Mouse (Mus musculus) kidney, embryonic 14.5 days (tissue): Measurements from ENCODE around the gene Cacng8. TPM values are rescaled to one million over a fixed set of nuclear protein-coding genes. Genes with fewer than 3 reads are reported as not detected.
A peak's percentile ranks its signal among the peaks of the same experiment; 100 is the strongest.

Experiments used
- ATAC-seq: fragments of 200-750 bp; cut with Nextera tagmentation; 2 replicates; pipeline ENCODE4 v1.8.0; 2017; ENCODE audit warnings: moderate number of reproducible peaks, mild to moderate bottlenecking, moderate TSS enrichment, moderate library complexity; ENCODE audit not compliant: low FRiP score, low TSS enrichment
- H3K27ac ChIP-seq: fragments of 300-500 bp; sonication (generic); 2 replicates; pipeline ENCODE4 v1.5.1; 2014; ENCODE audit warnings: low read depth, mild to moderate bottlenecking, low read length, moderate library complexity, mixed read lengths
- H3K27me3 ChIP-seq: fragments of 300-500 bp; sonication (generic); 2 replicates; pipeline ENCODE4 v1.6.1; 2014; ENCODE audit warnings: mild to moderate bottlenecking, low read length; ENCODE audit not compliant: control insufficient read depth, insufficient read depth
- H3K36me3 ChIP-seq: fragments of 300-500 bp; sonication (generic); 2 replicates; pipeline ENCODE4 v1.6.1; 2014; ENCODE audit warnings: low read length, mixed read lengths; ENCODE audit not compliant: control insufficient read depth, insufficient read depth
- H3K4me1 ChIP-seq: fragments of 300-500 bp; sonication (generic); 2 replicates; pipeline ENCODE4 v1.6.1; 2014; ENCODE audit warnings: low read length, mixed read lengths; ENCODE audit not compliant: control insufficient read depth, insufficient read depth
- H3K4me2 ChIP-seq: fragments of 300-500 bp; sonication (generic); replicated peaks from 2 replicates; pipeline ENCODE4 v1.6.1; 2014; ENCODE audit warnings: low read depth, mild to moderate bottlenecking, low read length
- H3K4me3 ChIP-seq: fragments of 300-500 bp; sonication (generic); 2 replicates; pipeline ENCODE4 v1.5.1; 2014; ENCODE audit warnings: mild to moderate bottlenecking, low read length
- H3K9ac ChIP-seq: fragments of 300-500 bp; sonication (generic); 2 replicates; pipeline ENCODE4 v1.6.1; 2014; ENCODE audit warnings: low read depth, mild to moderate bottlenecking, low read length, moderate library complexity
- H3K9me3 ChIP-seq: fragments of 300-500 bp; sonication (generic); 2 replicates; pipeline ENCODE4 v1.6.1; 2016; ENCODE audit warnings: low read length; ENCODE audit not compliant: control insufficient read depth
- WGBS: fragments of 180-500 bp; shearing (Covaris S2); extraction: QIAGEN DNeasy Blood & Tissue Kit; methylation state at CpG from one replicate; pipeline ENCODE4 v1.1.7; 2014; 5-methylcytosine and 5-hydroxymethylcytosine counted together
- polyA plus RNA-seq: library from polyadenylated mRNA; unstranded; fragments of >200 nt; fragmentation: Nextera tagmentation; extraction: Ambion mirVana; gene quantifications from 2 replicates; pipeline ENCODE4 v1.2.1, GENCODE M21; 2014

Gene Cacng8
- polyA plus RNA-seq, 1 experiment from 2014 or later = 2.7 TPM

DNA sequence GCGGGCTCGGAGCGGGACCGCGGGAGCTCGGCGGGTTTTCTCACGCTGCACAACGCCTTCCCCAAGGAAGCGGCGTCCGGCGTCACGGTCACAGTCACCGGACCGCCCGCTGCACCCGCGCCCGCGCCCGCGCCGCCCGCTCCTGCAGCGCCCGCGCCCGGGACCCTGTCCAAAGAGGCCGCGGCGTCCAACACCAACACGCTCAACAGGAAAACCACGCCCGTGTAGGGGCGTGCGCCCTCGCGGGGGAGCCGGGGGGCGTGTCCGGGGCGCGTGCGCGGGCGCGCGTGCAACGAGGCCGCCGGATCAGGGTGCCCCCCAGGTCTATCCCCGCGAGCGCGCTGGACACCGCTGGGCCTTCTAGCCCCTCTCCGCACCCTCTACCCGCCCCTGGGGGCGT is 24.9 kb downstream of the Cacng8 start:
- peak overlapping the region; percentile 56 for H3K9ac ChIP-seq
- under 1% methylated on average over 43 of the region's 60 CpGs for WGBS
- H3K4me3 ChIP-seq = peak overlapping the region; percentile 56
- peaks cover 3% of the 10 kb centered on the region; the same call in 1 of the 2 replicates for H3K4me1 ChIP-seq
- peak; percentile 24 for ATAC-seq
- H3K36me3 ChIP-seq = no peaks in the 10 kb centered on the region
- H3K27ac ChIP-seq = no peak overlapping the region
- no peaks in the 10 kb centered on the region for H3K9me3 ChIP-seq
- peak overlapping the region; percentile 100 for H3K4me2 ChIP-seq
- H3K27me3 ChIP-seq = peaks cover 75% of the 10 kb centered on the region

GRCm38 (mm10) chr7:3419941-3420340 is 29.5 kb downstream of the Cacng8 start:
- no peak overlapping the region for H3K9ac ChIP-seq
- 35% methylated on average over 6 of the region's 6 CpGs for WGBS

GRCm38 (mm10) chr7:3420466-3420865 is 30.0 kb downstream of the Cacng8 start:
- H3K9me3 ChIP-seq = no peaks in the 10 kb centered on the region
- H3K9ac ChIP-seq = no peak overlapping the region
- no peak overlapping the region for H3K4me2 ChIP-seq
- no peak overlapping the region for H3K4me3 ChIP-seq
- H3K27ac ChIP-seq = no peak overlapping the region
- no peaks in the 10 kb centered on the region for H3K4me1 ChIP-seq
- H3K36me3 ChIP-seq = no peaks in the 10 kb centered on the region
- ATAC-seq = no peak
- H3K27me3 ChIP-seq = peaks cover 63% of the 10 kb centered on the region
- 37% methylated on average over 5 of the region's 5 CpGs for WGBS

More at GRCm38 (mm10) chr7:3419941-3420340, 29.5 kb downstream of the Cacng8 start:
- Histone ChIP-seq H3K27me3 (peaks cover 62% of the 10 kb centered on the region), H3K36me3 (no peaks in the 10 kb centered on the region), H3K4me1 (no peaks in the 10 kb centered on the region), H3K4me2 (no peak overlapping the region), H3K9me3 (no peaks in the 10 kb centered on the region), H3K27ac (no peak overlapping the region), H3K4me3 (no peak overlapping the region)
- no peak for ATAC-seq

DNA sequence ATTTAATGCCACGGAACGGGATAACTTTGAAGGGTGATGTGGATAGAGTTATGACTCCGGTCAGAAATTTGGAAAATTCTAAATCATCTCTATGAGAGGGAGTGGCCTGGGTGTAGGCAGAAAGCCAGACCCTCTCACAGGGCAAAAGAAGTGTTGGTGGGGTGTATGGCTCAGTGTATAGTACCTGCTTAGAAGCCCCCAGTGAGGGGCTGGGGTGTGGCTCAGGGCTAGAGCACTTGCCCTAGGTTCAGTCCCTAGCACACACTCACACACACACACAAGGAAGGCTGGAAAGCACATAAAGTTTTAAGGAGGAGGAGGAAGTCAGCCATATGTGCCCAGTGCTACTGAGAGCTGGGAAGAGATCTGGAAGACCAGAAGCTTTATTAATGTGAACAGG is 30.8 kb downstream of the Cacng8 start:
- H3K27me3 ChIP-seq = peaks cover 59% of the 10 kb centered on the region
- no peak overlapping the region for H3K27ac ChIP-seq
- no peaks in the 10 kb centered on the region for H3K4me1 ChIP-seq
- H3K4me3 ChIP-seq = no peak overlapping the region
- ATAC-seq = peak; percentile 63
- H3K36me3 ChIP-seq = no peaks in the 10 kb centered on the region
- WGBS = 41% methylated on average over 3 of the region's 3 CpGs
- H3K4me2 ChIP-seq = no peak overlapping the region
- H3K9me3 ChIP-seq = no peaks in the 10 kb centered on the region
- no peak overlapping the region for H3K9ac ChIP-seq

- WGBS = 53% methylated on average over 7 of the region's 7 CpGs
- Histone ChIP-seq H3K27ac (no peak overlapping the region), H3K4me3 (no peak overlapping the region), H3K4me2 (no peak overlapping the region), H3K4me1 (no peaks in the 10 kb centered on the region), H3K36me3 (no peaks in the 10 kb centered on the region), H3K27me3 (peaks cover 54% of the 10 kb centered on the region), H3K9ac (no peak overlapping the region), H3K9me3 (no peaks in the 10 kb centered on the region)
- no peak for ATAC-seq
Measured at GRCm38 (mm10) chr7:3422051-3422450, 31.6 kb downstream of the Cacng8 start.

- WGBS = under 1% methylated on average over 29 of the region's 30 CpGs
- Histone ChIP-seq H3K9me3 (no peaks in the 10 kb centered on the region), H3K4me1 (no peaks in the 10 kb centered on the region), H3K27ac (no peak overlapping the region), H3K4me3 (peak overlapping the region; percentile 23), H3K4me2 (peak overlapping the region; percentile 40), H3K9ac (0 out of 2 replicates have a peak overlapping the region, but pooled peaks have one; percentile 37), H3K27me3 (peaks cover 42% of the 10 kb centered on the region), H3K36me3 (no peaks in the 10 kb centered on the region)
- ATAC-seq = peak; percentile 69
Measured at GRCm38 (mm10) chr7:3423430-3423829, 32.9 kb downstream of the Cacng8 start.

GRCm38 (mm10) chr7:3423895-3424294 is 33.4 kb downstream of the Cacng8 start, which contains the start of gene Cacng6:
Gene Cacng6 (plus strand): TSS chr7:3424195.
- Histone ChIP-seq H3K27me3 (peaks cover 42% of the 10 kb centered on the region), H3K4me2 (peak within 1 kb of the TSS; percentile 40), H3K9me3 (no peaks in the 10 kb centered on the region), H3K36me3 (no peaks in the 10 kb centered on the region), H3K9ac (0 out of 2 replicates have a peak within 1 kb of the TSS, but pooled peaks have one; percentile 37), H3K27ac (no peak within 1 kb of the TSS), H3K4me3 (peak within 1 kb of the TSS; percentile 23), H3K4me1 (no peaks in the 10 kb centered on the region)
- 42% methylated on average over 4 of the region's 4 CpGs for WGBS
- ATAC-seq = 0 out of 2 replicates have a peak, but pooled peaks have one; percentile 10

DNA sequence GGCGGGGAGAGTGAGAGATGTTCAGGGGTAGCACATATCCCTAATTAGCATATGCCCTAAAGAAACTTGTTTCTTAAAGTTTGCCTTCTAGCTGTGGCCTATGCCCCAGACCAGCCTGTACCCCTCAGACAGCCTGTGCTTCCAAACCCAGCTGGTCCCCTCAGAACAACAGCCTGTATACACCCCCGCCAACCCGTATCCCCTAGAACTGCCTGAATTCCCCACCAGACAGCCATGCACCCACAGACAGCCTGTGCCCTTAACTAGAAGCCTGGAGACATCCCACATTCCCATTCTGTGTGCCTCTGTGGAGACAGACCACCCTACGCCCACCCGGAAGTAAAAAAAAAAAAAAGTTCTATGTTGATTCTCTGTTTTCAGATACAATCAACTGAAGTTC is 34.7 kb downstream of the Cacng8 start:
- H3K4me2 ChIP-seq = no peak overlapping the region
- H3K9ac ChIP-seq = no peak overlapping the region
- no peaks in the 10 kb centered on the region for H3K36me3 ChIP-seq
- peaks cover 36% of the 10 kb centered on the region for H3K27me3 ChIP-seq
- 96% methylated on average over 5 of the region's 5 CpGs for WGBS
- no peak for ATAC-seq
- H3K27ac ChIP-seq = no peak overlapping the region
- no peak overlapping the region for H3K4me3 ChIP-seq
- H3K4me1 ChIP-seq = no peaks in the 10 kb centered on the region
- H3K9me3 ChIP-seq = no peaks in the 10 kb centered on the region

- 80% methylated on average over 6 of the region's 6 CpGs for WGBS
- no peak for ATAC-seq
Measured at GRCm38 (mm10) chr7:3430161-3430560, 39.7 kb downstream of the Cacng8 start.

More at GRCm38 (mm10) chr7:3430161-3430560, 39.7 kb downstream of the Cacng8 start:
- Histone ChIP-seq H3K4me1 (no peaks in the 10 kb centered on the region), H3K4me3 (no peak overlapping the region), H3K9ac (no peak overlapping the region), H3K4me2 (no peak overlapping the region), H3K36me3 (no peaks in the 10 kb centered on the region), H3K27me3 (peaks cover 7% of the 10 kb centered on the region; the same call in 1 of the 2 replicates), H3K9me3 (no peaks in the 10 kb centered on the region), H3K27ac (no peak overlapping the region)
